Mouse (Mus musculus): ENCODE measurements around the gene Slc9a8. TPM values are rescaled to one million over a fixed set of nuclear protein-coding genes. Genes with fewer than 3 reads are reported as not detected.

Slc9a8 gene
- total RNA-seq (2012; rRNA removed) = 15.6 and 16.7 TPM in 2 replicates
- polyA plus RNA-seq (2012; ENCODE audit: insufficient read depth in 1 of 2, insufficient read length in 2 of 2, low read depth in 1 of 2, low replicate concordance in 2 of 2, missing spikeins in 1 of 2) = 10 to 100 TPM in 1 of 2 experiments, not detected in 1; 25.8 TPM

DNA sequence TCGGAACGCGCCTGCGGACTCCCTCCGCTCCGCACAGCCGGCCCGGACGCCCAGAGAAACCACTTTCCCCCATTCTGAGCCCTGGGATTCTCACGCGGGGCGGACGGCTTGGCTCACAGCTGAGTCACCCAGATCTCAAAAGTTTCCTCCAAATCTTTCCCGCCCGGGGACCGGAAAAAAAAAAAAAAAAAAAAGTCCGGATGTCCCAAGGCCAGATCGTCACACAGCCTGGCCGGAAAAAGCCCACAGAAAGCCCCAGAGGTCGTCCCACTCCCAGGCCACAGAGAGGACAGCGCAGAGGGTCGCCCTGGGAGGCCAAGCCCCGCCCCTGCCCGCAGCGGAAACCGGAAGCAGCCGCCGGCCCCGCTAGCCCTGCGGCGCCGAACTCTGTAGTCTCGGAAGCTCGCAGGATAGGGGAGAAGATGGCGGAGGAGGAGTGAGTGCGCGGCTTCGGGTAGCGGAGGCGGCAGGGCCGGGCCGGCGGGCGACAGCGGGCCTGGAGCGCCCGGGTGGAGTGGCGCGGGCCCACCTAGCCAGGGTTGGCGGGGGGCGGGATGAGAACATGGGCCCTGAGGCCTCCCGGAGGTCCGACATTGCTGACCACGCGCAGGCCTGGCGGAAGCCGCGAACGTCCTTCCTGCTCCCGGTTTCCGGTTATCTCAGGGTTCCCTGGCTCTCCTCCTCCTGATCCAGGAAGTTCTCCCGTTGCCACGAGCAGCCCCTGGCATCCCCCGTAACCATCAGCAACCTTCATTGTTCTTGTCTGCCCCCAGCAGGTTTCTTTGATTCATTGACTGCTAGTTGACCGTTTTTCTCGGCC lies at the start of gene Slc9a8:
Gene Slc9a8 (plus strand): TSS at position 383 of the 820 bp plus-strand sequence.
- H3K9ac ChIP-seq (ENCODE audit: control insufficient read depth, low read depth, low read length, poor library complexity, severe bottlenecking) = peak within 1 kb of the TSS; percentile 92
- peak within 1 kb of the TSS; percentile 75 for H3K27ac ChIP-seq (ENCODE audit: control insufficient read depth, low read depth, low read length)
- peaks cover 5 to 33% of the 10 kb centered on the region in 2 experiments; a peak in 3 of 4 replicates for H3K36me3 ChIP-seq (ENCODE audit: control insufficient read depth in 1 of 2, insufficient read depth in 2 of 2, low read length in 2 of 2)
- peak within 1 kb of the TSS; percentile 81 to 99 for H3K4me3 ChIP-seq (ENCODE audit: control insufficient read depth in 1 of 2, insufficient read depth in 1 of 2, low read depth in 2 of 2, low read length in 2 of 2)
- peaks cover 28% of the 10 kb centered on the region for H3K79me2 ChIP-seq (ENCODE audit: control insufficient read depth, insufficient read depth, low read length, poor library complexity)
- peak; percentile 94 for DNase-seq (ENCODE audit: low read depth, low spot score)
- no peaks in the 10 kb centered on the region for H3K27me3 ChIP-seq (ENCODE audit: control insufficient read depth in 1 of 2, insufficient read depth in 2 of 2, low read length in 2 of 2)
- no peaks in the 10 kb centered on the region for H3K9me3 ChIP-seq (replicated peaks; ENCODE audit: insufficient read depth, low read length)
- H3K4me1 ChIP-seq (ENCODE audit: control insufficient read depth in 1 of 2, insufficient read depth in 2 of 2, low read length in 2 of 2) = peaks cover 5 to 17% of the 10 kb centered on the region in 2 experiments; a peak in 3 of 4 replicates
- TF ChIP-seq JUND (IDR thresholded peaks at IDR 0.05; ENCODE audit: low read depth, low read length) (no peak), ZNF384 (IDR thresholded peaks at IDR 0.05; ENCODE audit: low read depth, low read length) (peak; percentile 93), BHLHE40 (IDR thresholded peaks at IDR 0.05; ENCODE audit: borderline replicate concordance, low read depth, low read length) (no peak), RAD21 (IDR thresholded peaks at IDR 0.05; ENCODE audit: low read depth, low read length) (no peak), MAX (IDR thresholded peaks at IDR 0.05; ENCODE audit: low read length) (peak; percentile 68), NELFE (IDR thresholded peaks at IDR 0.05; ENCODE audit: low read depth, low read length) (peak; percentile 80), POLR2AphosphoS5 (IDR thresholded peaks at IDR 0.05; ENCODE audit: borderline replicate concordance, low read depth, low read length) (no peak), ELF1 (IDR thresholded peaks at IDR 0.05; ENCODE audit: low read depth, low read length) (peak; percentile 91), CHD1 (IDR thresholded peaks at IDR 0.05; ENCODE audit: low read depth, low read length) (no peak), TCF12 (IDR thresholded peaks at IDR 0.05; ENCODE audit: low read depth, low read length) (peak; percentile 69), ZC3H11A (IDR thresholded peaks at IDR 0.05; ENCODE audit: low read depth, low read length) (no peak), GATA1 (IDR thresholded peaks at IDR 0.05; ENCODE audit: low read depth, low read length) (no peak), MAZ (IDR thresholded peaks at IDR 0.05; ENCODE audit: low read depth, low read length) (peak; percentile 52; the same call in 1 of the 2 replicates), ETS1 (IDR thresholded peaks at IDR 0.05; ENCODE audit: low read depth, low read length) (0 out of 2 replicates have a peak, but pooled peaks have one; percentile 3), TAL1 (IDR thresholded peaks at IDR 0.05; ENCODE audit: low read length) (no peak), RCOR1 (IDR thresholded peaks at IDR 0.05; ENCODE audit: low read depth, low read length) (peak; percentile 53), HCFC1 (IDR thresholded peaks at IDR 0.05; ENCODE audit: low read depth, low read length) (peak; percentile 90), GABPA (IDR thresholded peaks at IDR 0.05; ENCODE audit: low read depth, low read length) (no peak), ZKSCAN1 (IDR thresholded peaks at IDR 0.05; ENCODE audit: low read depth, low read length) (no peak), ZMIZ1 (IDR thresholded peaks at IDR 0.05; ENCODE audit: low read depth, low read length) (no peak; the same call in 1 of the 2 replicates), USF1 (IDR thresholded peaks at IDR 0.05; ENCODE audit: low read depth, low read length) (no peak), POLR2AphosphoS2 (IDR thresholded peaks at IDR 0.05; ENCODE audit: low read length) (no peak; the same call in 1 of the 2 replicates), TBP (IDR thresholded peaks at IDR 0.05; ENCODE audit: low read depth, low read length) (peak; percentile 78), POLR2A (IDR thresholded peaks at IDR 0.05; ENCODE audit: control insufficient read depth in 1 of 2, insufficient read depth in 1 of 2, low read depth in 1 of 2, low read length in 2 of 2, poor library complexity in 1 of 2) (peak; percentile 72), SIN3A (IDR thresholded peaks at IDR 0.05; ENCODE audit: low read length) (peak; percentile 67; the same call in 1 of the 2 replicates), SMC3 (IDR thresholded peaks at IDR 0.05; ENCODE audit: low read depth, low read length) (no peak), E2F4 (IDR thresholded peaks at IDR 0.05; ENCODE audit: borderline replicate concordance, low read depth, low read length) (no peak; the same call in 1 of the 2 replicates), EP300 (IDR thresholded peaks at IDR 0.05; ENCODE audit: low read depth in 1 of 2, low read length in 2 of 2) (no peak), MEF2A (IDR thresholded peaks at IDR 0.05; ENCODE audit: extremely low read depth, insufficient replicate concordance, low read depth, low read length, poor library complexity, severe bottlenecking) (no peak), CHD2 (IDR thresholded peaks at IDR 0.05; ENCODE audit: low read length) (no peak), NRF1 (IDR thresholded peaks at IDR 0.05; ENCODE audit: insufficient read depth, low read depth, low read length, poor library complexity, severe bottlenecking) (peak; percentile 32; the same call in 1 of the 2 replicates), MAFK (IDR thresholded peaks at IDR 0.05; ENCODE audit: borderline replicate concordance, low read depth, low read length) (no peak), MXI1 (IDR thresholded peaks at IDR 0.05; ENCODE audit: low read depth, low read length) (no peak; the same call in none of the 2 replicates), MYC (IDR thresholded peaks at IDR 0.05; ENCODE audit: low read depth, low read length) (peak; percentile 58; the same call in 1 of the 2 replicates), KAT2A (conservative IDR thresholded peaks at IDR 0.05; ENCODE audit: low read depth, low read length) (no peak; the same call in 1 of the 2 replicates)
